ENCODE assay signal across 25 mouse cellular contexts in the genomic region with DNA sequence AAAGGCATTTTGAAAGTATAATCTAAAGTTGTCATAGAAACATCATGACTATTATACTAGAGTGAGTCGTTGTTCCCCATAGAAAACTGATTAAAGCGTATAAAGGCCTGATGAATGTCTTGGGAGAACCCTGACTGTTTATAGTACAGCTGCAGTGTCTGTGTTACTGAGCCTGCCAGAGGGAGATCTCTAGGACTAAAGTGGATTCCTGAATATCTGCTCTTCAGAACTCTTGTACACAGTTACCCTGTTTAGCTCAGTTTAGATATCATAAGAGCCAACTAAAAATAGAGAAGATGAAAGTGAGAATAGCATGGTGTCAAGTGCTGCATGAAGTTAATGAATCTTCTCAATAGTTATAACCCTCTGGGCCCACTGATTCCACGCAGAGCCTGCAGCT. TPM values are rescaled to one million over a fixed set of nuclear protein-coding genes. Genes with fewer than 3 reads are reported as not detected.
DNase-seq lines count a peak whose midpoint lies in the region; ATAC-seq and TF ChIP-seq lines count a peak whose summit lies in the region.
"Had no signal": no experiment of that assay in that cellular context is flagged by ENCODE, and none has a peak within 500 bp of the region (broad histone marks: within the 10 kb centered on the region; RNA-seq: fewer than 3 reads in every experiment).

No protein-coding gene starts in this region.

- no peak for ATAC-seq in heart, embryonic 12.5 days (ENCODE audit: insufficient number of reproducible peaks, low FRiP score)
- ATAC-seq: forebrain, embryonic 15.5 days; Patski had no signal

- TF ChIP-seq CTCF in heart, adult 2 months (IDR thresholded peaks at IDR 0.05): no peak

- no peak for TF ChIP-seq EP300 in heart, adult 2 months (IDR thresholded peaks at IDR 0.05; ENCODE audit: insufficient read depth, low read depth, low read length)

- 0 out of 2 replicates have a peak, but pooled peaks cover 1% of the 10 kb centered on the region for H3K36me3 ChIP-seq in heart, adult 2 months (ENCODE audit: control insufficient read depth, insufficient read depth, low read length)
- H3K36me3 ChIP-seq in heart, embryonic 12.5 days: peaks cover 5% of the 10 kb centered on the region; the same call in 1 of the 2 replicates
- H3K36me3 ChIP-seq: embryonic facial prominence, embryonic 15.5 days; forebrain, embryonic 15.5 days; kidney, embryonic 15.5 days; limb, embryonic 15.5 days had no signal

- WGBS in heart, adult 2 months: 59% methylated on average over 3 of the region's 3 CpGs
- WGBS in heart, embryonic 12.5 days: 43% methylated on average over 3 of the region's 3 CpGs

- no peak for DNase-seq in heart, adult 2 months
- no peak for DNase-seq in heart, postnatal 4 days
- peak; percentile 7 to 11 for DNase-seq in heart, adult 9 months (ENCODE audit: low spot score in 2 of 2)
- peak; percentile 7 to 13 for DNase-seq in heart, postnatal 10 days
- DNase-seq in kidney, postnatal 4 days: no peak
- no peak for DNase-seq in urinary bladder, postnatal 25 days (ENCODE audit: low spot score)
- DNase-seq: cerebellum, adult 11 months; cerebellum, adult 9-11 months; gastrocnemius, postnatal 36 days; kidney, adult 11 months; kidney, postnatal 36 days; layer of hippocampus, adult 9-11 months; left cerebral cortex, postnatal 4 days; lung, embryonic 14.5 days had no signal

- peak overlapping the region; percentile 58 for H3K27ac ChIP-seq in heart, adult 2 months
- peak overlapping the region; percentile 92 for H3K27ac ChIP-seq in heart, embryonic 12.5 days (ENCODE audit: poor library complexity, severe bottlenecking)
- H3K27ac ChIP-seq: embryonic facial prominence, embryonic 15.5 days; forebrain, embryonic 15.5 days; kidney, embryonic 15.5 days; left cerebral cortex, adult 2 months; limb, embryonic 15.5 days; liver, embryonic 14.5 days had no signal

- no peak for TF ChIP-seq POLR2A in heart, adult 2 months (IDR thresholded peaks at IDR 0.05; ENCODE audit: insufficient read depth, low read depth, low read length)

- no peaks in the 10 kb centered on the region for H3K27me3 ChIP-seq in heart, adult 2 months (ENCODE audit: control insufficient read depth, insufficient read depth, low read length)
- no peaks in the 10 kb centered on the region for H3K27me3 ChIP-seq in heart, embryonic 12.5 days (replicated peaks)
- H3K27me3 ChIP-seq: embryonic facial prominence, embryonic 15.5 days; forebrain, embryonic 15.5 days; kidney, embryonic 15.5 days; limb, embryonic 15.5 days; Patski had no signal

- no peak overlapping the region for H3K4me3 ChIP-seq in heart, adult 2 months
- no peak overlapping the region for H3K4me3 ChIP-seq in heart, embryonic 12.5 days
- H3K4me3 ChIP-seq: embryonic facial prominence, embryonic 15.5 days; forebrain, embryonic 15.5 days; kidney, embryonic 15.5 days; left cerebral cortex, adult 2 months; limb, embryonic 15.5 days had no signal

- no peak overlapping the region for H3K9ac ChIP-seq in heart, adult 2 months (ENCODE audit: low read depth, low read length)
- H3K9ac ChIP-seq in heart, embryonic 12.5 days: no peak overlapping the region
- H3K9ac ChIP-seq: embryonic facial prominence, embryonic 15.5 days; forebrain, embryonic 15.5 days; kidney, embryonic 15.5 days; limb, embryonic 15.5 days; liver, embryonic 14.5 days; lung, embryonic 14.5 days had no signal

- intact Hi-C loops in heart, adult 2 months (cut with DNase I): no loop called here
- intact Hi-C loops in heart, postnatal 10 days (cut with DNase I): no loop called here

- no peaks in the 10 kb centered on the region; the same call in 1 of the 2 replicates for H3K4me1 ChIP-seq in heart, adult 2 months (ENCODE audit: control insufficient read depth, insufficient read depth, low read length)
- H3K4me1 ChIP-seq in heart, embryonic 12.5 days (replicated peaks): peaks cover 19% of the 10 kb centered on the region
- H3K4me1 ChIP-seq: embryonic facial prominence, embryonic 15.5 days; kidney, embryonic 15.5 days; limb, embryonic 15.5 days had no signal

- H3K4me2 ChIP-seq in heart, embryonic 12.5 days: peak overlapping the region; percentile 56
- H3K4me2 ChIP-seq: embryonic facial prominence, embryonic 15.5 days; forebrain, embryonic 15.5 days; kidney, embryonic 15.5 days; limb, embryonic 15.5 days; lung, embryonic 14.5 days had no signal

- no peaks in the 10 kb centered on the region for H3K9me3 ChIP-seq in heart, embryonic 12.5 days (replicated peaks)
- H3K9me3 ChIP-seq: embryonic facial prominence, embryonic 15.5 days; forebrain, embryonic 15.5 days; kidney, embryonic 15.5 days; limb, embryonic 15.5 days had no signal

- H3K79me2 ChIP-seq in heart, adult 2 months (replicated peaks; ENCODE audit: control insufficient read depth, insufficient read depth, low read length): no peaks in the 10 kb centered on the region

RNA-seq across cellular contexts. Expression of a gene that starts 10.6 kb away (rescaled TPM):
- 1 to 10 TPM; 6.7 to 6.8 TPM for total RNA-seq in heart, adult 2 months (2021)
- polyA plus RNA-seq in heart, adult 2 months (2012; rRNA removed): 3.0 and 6.1 TPM in 2 replicates
- total RNA-seq in heart, postnatal 4 days (2021): 10 to 100 TPM; 15.3 to 16.4 TPM
- polyA plus RNA-seq in heart, embryonic 12.5 days (2016; fragmentation: Nextera tagmentation; extraction: Ambion mirVana): 33.8 and 34.5 TPM in 2 replicates
- total RNA-seq in heart, postnatal 10 days (2021): 10 to 100 TPM; 11.4 to 12.1 TPM

RNA-seq across cellular contexts. Expression of a gene that starts 10.7 kb away (rescaled TPM):
- 1 to 10 TPM; 6.4 to 6.6 TPM for total RNA-seq in heart, adult 2 months (2021)
- polyA plus RNA-seq in heart, adult 2 months (2012; rRNA removed): 3.3 and 6.3 TPM in 2 replicates
- total RNA-seq in heart, postnatal 4 days (2021): 10 to 100 TPM in 1 of 2 experiments, 1 to 10 TPM in 1; 9.4 to 10.7 TPM
- 25.9 and 28.5 TPM in 2 replicates for polyA plus RNA-seq in heart, embryonic 12.5 days (2016; fragmentation: Nextera tagmentation; extraction: Ambion mirVana)
- total RNA-seq in heart, postnatal 10 days (2021): 10 to 100 TPM in 1 of 2 experiments, 1 to 10 TPM in 1; 8.8 to 11.7 TPM

RNA-seq across cellular contexts. Expression of a gene that starts 29.7 kb away (rescaled TPM):
- not detected for total RNA-seq in heart, adult 2 months (2021)
- polyA plus RNA-seq in heart, adult 2 months (2012; rRNA removed): 0.08 and 0.38 TPM in 2 replicates
- total RNA-seq in heart, postnatal 4 days (2021): under 1 TPM in 1 of 2 experiments, not detected in 1; 0.74 TPM
- 0.43 and 0.49 TPM in 2 replicates for polyA plus RNA-seq in heart, embryonic 12.5 days (2016; fragmentation: Nextera tagmentation; extraction: Ambion mirVana)
- total RNA-seq in heart, postnatal 10 days (2021): under 1 TPM in 1 of 2 experiments, not detected in 1; 0.29 TPM
- total RNA-seq: common myeloid progenitor, adult 5-6 weeks; gastrocnemius, postnatal 36 days; left cerebral cortex, postnatal 4 days; megakaryocyte, adult 5-6 weeks had no signal
- polyA plus RNA-seq: embryonic facial prominence, embryonic 15.5 days; hindbrain, embryonic 11.5 days had no signal

Comparison
In these comparisons a context has a peak if more than half of its experiments do, and no peak if none do; other contexts are left out.
1. DNase-seq: peak in heart, adult 9 months (2 of 2) and heart, postnatal 10 days (2 of 2); none in heart, adult 2 months (0 of 2), heart, postnatal 4 days (single experiment), kidney, postnatal 4 days (0 of 2) and urinary bladder, postnatal 25 days (single experiment).